Mouse (Mus musculus): ENCODE measurements around the gene Izumo4. TPM values are rescaled to one million over a fixed set of nuclear protein-coding genes. Genes with fewer than 3 reads are reported as not detected.

Izumo4 gene
- polyA plus RNA-seq, 1 experiment from 2014 or later = 24.9 TPM

GRCm38 (mm10) chr10:80663485-80664196 lies 38.3 kb upstream of the Izumo4 start:
- Histone ChIP-seq H3K4me3 (no peak overlapping the region), H3K9me3 (no peaks in the 10 kb centered on the region), H3K4me1 (0 out of 2 replicates have a peak, but pooled peaks cover 5% of the 10 kb centered on the region), H3K4me2 (replicated peaks) (no peak overlapping the region), H3K9ac (replicated peaks) (no peak overlapping the region), H3K27me3 (no peaks in the 10 kb centered on the region), H3K27ac (replicated peaks) (no peak overlapping the region), H3K36me3 (peaks cover 34% of the 10 kb centered on the region)
- 69% methylated on average over 5 of the region's 5 CpGs for WGBS
- no peak for ATAC-seq (ENCODE audit: low FRiP score, low read depth)

GRCm38 (mm10) chr10:80664197-80665015 lies 37.6 kb upstream of the Izumo4 start:
- no peak overlapping the region for H3K4me3 ChIP-seq
- 47% methylated on average over 16 of the region's 16 CpGs for WGBS
- no peaks in the 10 kb centered on the region for H3K9me3 ChIP-seq
- H3K4me2 ChIP-seq (replicated peaks) = no peak overlapping the region
- no peak overlapping the region for H3K9ac ChIP-seq (replicated peaks)
- peaks cover 41% of the 10 kb centered on the region for H3K36me3 ChIP-seq
- ATAC-seq (ENCODE audit: low FRiP score, low read depth) = no peak
- H3K27me3 ChIP-seq = no peaks in the 10 kb centered on the region
- peak overlapping the region; percentile 58; the same call in 1 of the 2 replicates for H3K27ac ChIP-seq (replicated peaks)
- H3K4me1 ChIP-seq = no peaks in the 10 kb centered on the region

GRCm38 (mm10) chr10:80665016-80665380 lies 37.0 kb upstream of the Izumo4 start:
- Histone ChIP-seq H3K36me3 (peaks cover 47% of the 10 kb centered on the region), H3K27me3 (no peaks in the 10 kb centered on the region), H3K4me1 (no peaks in the 10 kb centered on the region), H3K9ac (replicated peaks) (no peak overlapping the region), H3K4me2 (replicated peaks) (no peak overlapping the region), H3K4me3 (no peak overlapping the region), H3K27ac (replicated peaks) (peak overlapping the region; percentile 58; the same call in 1 of the 2 replicates), H3K9me3 (no peaks in the 10 kb centered on the region)
- WGBS = 21% methylated on average over 10 of the region's 10 CpGs
- no peak for ATAC-seq (ENCODE audit: low FRiP score, low read depth)

GRCm38 (mm10) chr10:80665459-80665858 lies 36.5 kb upstream of the Izumo4 start:
- peak overlapping the region; percentile 35; the same call in 1 of the 2 replicates for H3K27ac ChIP-seq (replicated peaks)
- no peak overlapping the region for H3K9ac ChIP-seq (replicated peaks)
- no peak overlapping the region for H3K4me2 ChIP-seq (replicated peaks)
- no peaks in the 10 kb centered on the region for H3K9me3 ChIP-seq
- H3K4me1 ChIP-seq = no peaks in the 10 kb centered on the region
- H3K27me3 ChIP-seq = no peaks in the 10 kb centered on the region
- no peak overlapping the region for H3K4me3 ChIP-seq
- peaks cover 52% of the 10 kb centered on the region for H3K36me3 ChIP-seq
- WGBS = 72% methylated on average over 4 of the region's 4 CpGs
- no peak for ATAC-seq (ENCODE audit: low FRiP score, low read depth)

- H3K27ac ChIP-seq (replicated peaks) = no peak overlapping the region
- no peak overlapping the region for H3K4me2 ChIP-seq (replicated peaks)
- no peaks in the 10 kb centered on the region for H3K9me3 ChIP-seq
- H3K9ac ChIP-seq (replicated peaks) = no peak overlapping the region
- ATAC-seq (ENCODE audit: low FRiP score, low read depth) = no peak
- no peak overlapping the region for H3K4me3 ChIP-seq
- H3K4me1 ChIP-seq = no peaks in the 10 kb centered on the region
- 82% methylated on average over 10 of the region's 10 CpGs for WGBS
- no peaks in the 10 kb centered on the region for H3K27me3 ChIP-seq
- peaks cover 59% of the 10 kb centered on the region for H3K36me3 ChIP-seq
Measured at GRCm38 (mm10) chr10:80665981-80666733, 35.8 kb upstream of the Izumo4 start.

- Histone ChIP-seq H3K27ac (replicated peaks) (no peak overlapping the region), H3K4me2 (replicated peaks) (no peak overlapping the region), H3K9me3 (no peaks in the 10 kb centered on the region), H3K4me1 (peaks cover under 1% of the 10 kb centered on the region; the same call in 1 of the 2 replicates), H3K4me3 (no peak overlapping the region), H3K27me3 (no peaks in the 10 kb centered on the region), H3K9ac (replicated peaks) (no peak overlapping the region), H3K36me3 (peaks cover 66% of the 10 kb centered on the region)
- ATAC-seq (ENCODE audit: low FRiP score, low read depth) = no peak
- WGBS = 89% methylated on average over 19 of the region's 19 CpGs
Measured at GRCm38 (mm10) chr10:80666837-80667412, 35.1 kb upstream of the Izumo4 start.

GRCm38 (mm10) chr10:80668614-80669013 lies 33.4 kb upstream of the Izumo4 start:
- H3K36me3 ChIP-seq = peaks cover 82% of the 10 kb centered on the region
- H3K9ac ChIP-seq (replicated peaks) = no peak overlapping the region
- no peaks in the 10 kb centered on the region for H3K9me3 ChIP-seq
- WGBS = 85% methylated on average over 11 of the region's 11 CpGs
- no peak overlapping the region for H3K4me3 ChIP-seq
- peaks cover 15% of the 10 kb centered on the region for H3K4me1 ChIP-seq
- H3K4me2 ChIP-seq (replicated peaks) = no peak overlapping the region
- no peak for ATAC-seq (ENCODE audit: low FRiP score, low read depth)
- no peak overlapping the region for H3K27ac ChIP-seq (replicated peaks)
- H3K27me3 ChIP-seq = no peaks in the 10 kb centered on the region

GRCm38 (mm10) chr10:80669018-80669417 lies 33.0 kb upstream of the Izumo4 start:
- H3K9me3 ChIP-seq = no peaks in the 10 kb centered on the region
- H3K4me3 ChIP-seq = no peak overlapping the region
- 90% methylated on average over 12 of the region's 12 CpGs for WGBS
- peaks cover 85% of the 10 kb centered on the region for H3K36me3 ChIP-seq
- peaks cover 19% of the 10 kb centered on the region for H3K4me1 ChIP-seq
- H3K27me3 ChIP-seq = no peaks in the 10 kb centered on the region
- no peak overlapping the region for H3K9ac ChIP-seq (replicated peaks)
- no peak overlapping the region for H3K4me2 ChIP-seq (replicated peaks)
- ATAC-seq (ENCODE audit: low FRiP score, low read depth) = no peak
- no peak overlapping the region for H3K27ac ChIP-seq (replicated peaks)

- no peak overlapping the region for H3K4me3 ChIP-seq
- H3K9ac ChIP-seq (replicated peaks) = no peak overlapping the region
- peaks cover 28% of the 10 kb centered on the region for H3K4me1 ChIP-seq
- 96% methylated on average over 7 of the region's 7 CpGs for WGBS
- no peaks in the 10 kb centered on the region for H3K27me3 ChIP-seq
- no peak overlapping the region for H3K4me2 ChIP-seq (replicated peaks)
- no peak for ATAC-seq (ENCODE audit: low FRiP score, low read depth)
- H3K27ac ChIP-seq (replicated peaks) = no peak overlapping the region
- no peaks in the 10 kb centered on the region for H3K9me3 ChIP-seq
- peaks cover 86% of the 10 kb centered on the region for H3K36me3 ChIP-seq
Measured at GRCm38 (mm10) chr10:80669737-80670485, 32.1 kb upstream of the Izumo4 start.

GRCm38 (mm10) chr10:80670531-80670930 lies 31.5 kb upstream of the Izumo4 start:
- Histone ChIP-seq H3K4me1 (peaks cover 33% of the 10 kb centered on the region), H3K27ac (replicated peaks) (no peak overlapping the region), H3K27me3 (no peaks in the 10 kb centered on the region), H3K9ac (replicated peaks) (no peak overlapping the region), H3K36me3 (peaks cover 83% of the 10 kb centered on the region), H3K4me3 (no peak overlapping the region), H3K9me3 (no peaks in the 10 kb centered on the region), H3K4me2 (replicated peaks) (no peak overlapping the region)
- 94% methylated on average over 2 of the region's 2 CpGs for WGBS
- ATAC-seq (ENCODE audit: low FRiP score, low read depth) = no peak

GRCm38 (mm10) chr10:80671251-80671650 lies 30.7 kb upstream of the Izumo4 start:
- Histone ChIP-seq H3K4me3 (no peak overlapping the region), H3K4me2 (replicated peaks) (no peak overlapping the region), H3K4me1 (peaks cover 33% of the 10 kb centered on the region), H3K9ac (replicated peaks) (no peak overlapping the region), H3K27ac (replicated peaks) (no peak overlapping the region), H3K9me3 (no peaks in the 10 kb centered on the region), H3K36me3 (peaks cover 76% of the 10 kb centered on the region), H3K27me3 (no peaks in the 10 kb centered on the region)
- 91% methylated on average over 4 of the region's 4 CpGs for WGBS
- ATAC-seq (ENCODE audit: low FRiP score, low read depth) = no peak
